ENCODE assay signal across 24 mouse cellular contexts in genomic region chr11:116511301-116511868, GRCm38 (mm10). TPM values are rescaled to one million over a fixed set of nuclear protein-coding genes. Genes with fewer than 3 reads are reported as not detected.
DNase-seq lines count a peak whose midpoint lies in the region; ATAC-seq lines count a peak whose summit lies in the region.
"Had no signal": no experiment of that assay in that cellular context is flagged by ENCODE, and none has a peak within 500 bp of the region (broad histone marks: within the 10 kb centered on the region; RNA-seq: fewer than 3 reads in every experiment).

No protein-coding gene starts in this region.

- no peaks in the 10 kb centered on the region for H3K36me3 ChIP-seq in liver, embryonic 11.5 days (ENCODE audit: control insufficient read depth, insufficient read depth, low read length)
- no peaks in the 10 kb centered on the region for H3K36me3 ChIP-seq in midbrain, embryonic 13.5 days
- no peaks in the 10 kb centered on the region for H3K36me3 ChIP-seq in forebrain, embryonic 10.5 days (replicated peaks)
- H3K36me3 ChIP-seq: heart, embryonic 12.5 days; limb, embryonic 15.5 days had no signal

- no peak overlapping the region for H3K27ac ChIP-seq in liver, embryonic 11.5 days (ENCODE audit: low read depth, low read length)
- no peak overlapping the region for H3K27ac ChIP-seq in midbrain, embryonic 13.5 days
- H3K27ac ChIP-seq in forebrain, embryonic 10.5 days = no peak overlapping the region
- H3K27ac ChIP-seq: hindbrain, embryonic 14.5 days; limb, embryonic 15.5 days had no signal

- H3K9me3 ChIP-seq in liver, embryonic 11.5 days (ENCODE audit: control insufficient read depth, low read length) = no peaks in the 10 kb centered on the region
- no peaks in the 10 kb centered on the region for H3K9me3 ChIP-seq in midbrain, embryonic 13.5 days
- H3K9me3 ChIP-seq in forebrain, embryonic 10.5 days = peaks cover 7% of the 10 kb centered on the region; the same call in 1 of the 2 replicates
- H3K9me3 ChIP-seq: limb, embryonic 15.5 days had no signal

- peaks cover 8% of the 10 kb centered on the region for H3K27me3 ChIP-seq in liver, embryonic 11.5 days (replicated peaks; ENCODE audit: control insufficient read depth, insufficient read depth, low read length)
- H3K27me3 ChIP-seq in midbrain, embryonic 13.5 days = peaks cover 6% of the 10 kb centered on the region; the same call in 1 of the 2 replicates
- peaks cover 23% of the 10 kb centered on the region for H3K27me3 ChIP-seq in forebrain, embryonic 10.5 days (ENCODE audit: poor library complexity, severe bottlenecking)
- H3K27me3 ChIP-seq: limb, embryonic 15.5 days had no signal

- ATAC-seq in liver, embryonic 11.5 days (replicated peaks; ENCODE audit: low FRiP score) = 0 out of 2 replicates have a peak, but pooled peaks have one; percentile 42
- peak; percentile 61 for ATAC-seq in megakaryocyte progenitor cell, adult 5-6 weeks (replicated peaks; ENCODE audit: poor library complexity)
- ATAC-seq in inflammation-experienced regulatory T-cells, adult 6 months = no peak
- ATAC-seq in midbrain, embryonic 13.5 days = no peak
- ATAC-seq: midbrain, embryonic 16.5 days had no signal

- WGBS in liver, embryonic 11.5 days = 52% methylated on average over 7 of the region's 7 CpGs
- 81% methylated on average over 7 of the region's 7 CpGs for WGBS in midbrain, embryonic 13.5 days
- 72% methylated on average over 7 of the region's 7 CpGs for WGBS in forebrain, embryonic 10.5 days

- H3K4me1 ChIP-seq in liver, embryonic 11.5 days (replicated peaks; ENCODE audit: control insufficient read depth, insufficient read depth, low read length) = peaks cover 6% of the 10 kb centered on the region; the same call in 1 of the 2 replicates
- peaks cover 6% of the 10 kb centered on the region for H3K4me1 ChIP-seq in midbrain, embryonic 13.5 days (replicated peaks)
- H3K4me1 ChIP-seq in forebrain, embryonic 10.5 days = peaks cover 8% of the 10 kb centered on the region

- DNase-seq in CD4-positive helper T cell, adult 2 months (ENCODE audit: low read depth, low spot score) = peak; percentile 22
- DNase-seq in c-Kit-positive CD71-positive TER-119-negative erythroid progenitor cells, embryonic 14.5 days (ENCODE audit: low read depth) = peak; percentile 73
- no peak for DNase-seq in liver, embryonic 11.5 days (ENCODE audit: low spot score)
- no peak for DNase-seq in forebrain, embryonic 10.5 days (ENCODE audit: extremely low spot score, low spot score)
- DNase-seq: adrenal gland, adult 8-10 months; cerebellum, adult 11 months; cerebellum, postnatal 10 days; heart, postnatal 14 days; kidney, adult 11 months; lung, postnatal 10 days; retina, postnatal 1 day; right cerebral cortex, postnatal 4 days had no signal

- H3K9ac ChIP-seq in liver, embryonic 11.5 days (ENCODE audit: low read depth, low read length) = no peak overlapping the region
- no peak overlapping the region for H3K9ac ChIP-seq in midbrain, embryonic 13.5 days (replicated peaks)
- H3K9ac ChIP-seq: heart, embryonic 12.5 days; hindbrain, embryonic 14.5 days; limb, embryonic 15.5 days had no signal

- no peak overlapping the region for H3K4me2 ChIP-seq in liver, embryonic 11.5 days
- no peak overlapping the region for H3K4me2 ChIP-seq in midbrain, embryonic 13.5 days (replicated peaks)
- H3K4me2 ChIP-seq: heart, embryonic 12.5 days; hindbrain, embryonic 14.5 days; limb, embryonic 15.5 days had no signal

- no peak overlapping the region for H3K4me3 ChIP-seq in liver, embryonic 11.5 days (ENCODE audit: low read depth, low read length)
- no peak overlapping the region for H3K4me3 ChIP-seq in midbrain, embryonic 13.5 days (replicated peaks)
- H3K4me3 ChIP-seq in forebrain, embryonic 10.5 days = no peak overlapping the region
- H3K4me3 ChIP-seq: heart, embryonic 12.5 days; limb, embryonic 15.5 days had no signal

RNA-seq across cellular contexts. Expression of gene Prpsap1, which starts 17.4 kb away (rescaled TPM):
- polyA plus RNA-seq in liver, embryonic 11.5 days (2014; fragmentation: Nextera tagmentation; extraction: Ambion mirVana) = 133 and 135 TPM in 2 replicates
- total RNA-seq in megakaryocyte progenitor cell, adult 5-6 weeks (2015) = 46.9 and 49.3 TPM in 2 replicates
- 27.9 and 33.0 TPM in 2 replicates for total RNA-seq in megakaryocyte progenitor cell, adult 5-6 weeks (2017)
- 10 to 100 TPM; 23.4 to 58.2 (median 50.6) TPM for polyA plus RNA-seq in inflammation-experienced regulatory T-cells, adult 6 months (2017; shearing (Covaris generic))
- 175 and 187 TPM in 2 replicates for polyA plus RNA-seq in midbrain, embryonic 13.5 days (2015; fragmentation: Nextera tagmentation; extraction: Ambion mirVana)
- 200 and 209 TPM in 2 replicates for polyA plus RNA-seq in forebrain, embryonic 10.5 days (2016; fragmentation: Nextera tagmentation; extraction: Ambion mirVana)

RNA-seq across cellular contexts. Expression of gene Sphk1, which starts 19.3 kb away (rescaled TPM):
- polyA plus RNA-seq in liver, embryonic 11.5 days (2014; fragmentation: Nextera tagmentation; extraction: Ambion mirVana) = 39.0 and 44.1 TPM in 2 replicates
- total RNA-seq in megakaryocyte progenitor cell, adult 5-6 weeks (2015) = 7.6 and 15.5 TPM in 2 replicates
- total RNA-seq in megakaryocyte progenitor cell, adult 5-6 weeks (2017) = 6.7 and 26.1 TPM in 2 replicates
- polyA plus RNA-seq in inflammation-experienced regulatory T-cells, adult 6 months (2017; shearing (Covaris generic)) = not detected
- polyA plus RNA-seq in midbrain, embryonic 13.5 days (2015; fragmentation: Nextera tagmentation; extraction: Ambion mirVana) = 3.1 and 3.2 TPM in 2 replicates
- polyA plus RNA-seq in forebrain, embryonic 10.5 days (2016; fragmentation: Nextera tagmentation; extraction: Ambion mirVana) = 4.0 and 4.6 TPM in 2 replicates
- total RNA-seq: granulocyte monocyte progenitor cell, adult 5-6 weeks; neutrophil, adult 5-6 weeks had no signal

RNA-seq across cellular contexts. Expression of gene Qrich2, which starts 45.3 kb away (rescaled TPM):
- 0.16 TPM in 1 of 2 replicates, not detected in the other for polyA plus RNA-seq in liver, embryonic 11.5 days (2014; fragmentation: Nextera tagmentation; extraction: Ambion mirVana)
- not detected in 2 replicates for total RNA-seq in megakaryocyte progenitor cell, adult 5-6 weeks (2015)
- total RNA-seq in megakaryocyte progenitor cell, adult 5-6 weeks (2017) = 0.07 TPM in 1 of 2 replicates, not detected in the other
- polyA plus RNA-seq in inflammation-experienced regulatory T-cells, adult 6 months (2017; shearing (Covaris generic)) = not detected
- not detected in 2 replicates for polyA plus RNA-seq in midbrain, embryonic 13.5 days (2015; fragmentation: Nextera tagmentation; extraction: Ambion mirVana)
- polyA plus RNA-seq in forebrain, embryonic 10.5 days (2016; fragmentation: Nextera tagmentation; extraction: Ambion mirVana) = 0.16 and 0.24 TPM in 2 replicates
- total RNA-seq: gastrocnemius, adult 8-10 months; granulocyte monocyte progenitor cell, adult 5-6 weeks; heart, postnatal 14 days; left cerebral cortex, postnatal 25 days; neutrophil, adult 5-6 weeks had no signal
- polyA plus RNA-seq: forebrain, embryonic 11.5 days; heart, embryonic 12.5 days; hindbrain, embryonic 14.5 days had no signal

Comparison
In these comparisons a context has a peak if more than half of its experiments do, and no peak if none do; other contexts are left out.
1. DNase-seq: peak in CD4-positive helper T cell, adult 2 months (single experiment) and c-Kit-positive CD71-positive TER-119-negative erythroid progenitor cells, embryonic 14.5 days (single experiment); none in liver, embryonic 11.5 days (single experiment) and forebrain, embryonic 10.5 days (single experiment).
2. ATAC-seq: peak in liver, embryonic 11.5 days (single experiment) and megakaryocyte progenitor cell, adult 5-6 weeks (single experiment); none in inflammation-experienced regulatory T-cells, adult 6 months (single experiment) and midbrain, embryonic 13.5 days (single experiment).